Mouse (Mus musculus) testis, adult 2 months (tissue): ENCODE results near the gene Far2. TPM values are rescaled to one million over a fixed set of nuclear protein-coding genes. Genes with fewer than 3 reads are reported as not detected.

Experiments
- H3K27ac ChIP-seq: fragments of 200-500 bp; 2 replicates; pipeline ENCODE4 v1.5.1; 2012; ENCODE audit warnings: low read depth, low read length; ENCODE audit not compliant: control insufficient read depth, insufficient read depth
- H3K27me3 ChIP-seq: fragments of 200-500 bp; 2 replicates; pipeline ENCODE4 v1.6.1; 2012; ENCODE audit warnings: mild to moderate bottlenecking, low read length, moderate library complexity; ENCODE audit not compliant: control insufficient read depth, insufficient read depth
- H3K36me3 ChIP-seq: fragments of 200-500 bp; 2 replicates; pipeline ENCODE4 v1.6.1; 2012; ENCODE audit warnings: mild to moderate bottlenecking, low read length; ENCODE audit not compliant: control insufficient read depth, insufficient read depth
- H3K4me1 ChIP-seq: fragments of 200-500 bp; 2 replicates; pipeline ENCODE4 v1.6.1; 2012; ENCODE audit warnings: low read length; ENCODE audit not compliant: control insufficient read depth, insufficient read depth
- H3K4me3 ChIP-seq: fragments of 200-500 bp; 2 replicates; pipeline ENCODE4 v1.5.1; 2012; ENCODE audit warnings: low read depth, mild to moderate bottlenecking, low read length, moderate library complexity, mixed read lengths; ENCODE audit not compliant: control insufficient read depth
- CTCF ChIP-seq: fragments of 200-500 bp; IDR thresholded peaks from 2 replicates; pipeline ENCODE4 v1.5.1; 2012; ENCODE audit warnings: low read depth, mild to moderate bottlenecking, inconsistent platforms, low read length, moderate library complexity; ENCODE audit not compliant: control insufficient read depth, insufficient read depth, insufficient replicate concordance
- POLR2A ChIP-seq: fragments of 200-500 bp; IDR thresholded peaks from 2 replicates; pipeline ENCODE4 v1.6.1; 2012; ENCODE audit warnings: low read depth, mild to moderate bottlenecking, inconsistent platforms, low read length, moderate library complexity; ENCODE audit not compliant: control insufficient read depth
- polyA plus RNA-seq: library from polyadenylated mRNA; depleted of rRNA; stranded (reverse); fragments of >200 nt; gene quantifications from 2 replicates; pipeline ENCODE4 v1.2.3, GENCODE M21; 2012

Gene Far2
- polyA plus RNA-seq, 1 experiment: 0.68 TPM

- TF ChIP-seq CTCF (no peak), POLR2A (no peak)
Observed at GRCm38 (mm10) chr6:148066267-148066666, 19.2 kb downstream of the Far2 start.

GRCm38 (mm10) chr6:148068786-148069185, 21.7 kb downstream of the Far2 start:
- Histone ChIP-seq H3K27me3 (no peaks in the 10 kb centered on the region), H3K36me3 (no peaks in the 10 kb centered on the region), H3K4me3 (no peak overlapping the region), H3K4me1 (no peaks in the 10 kb centered on the region), H3K27ac (no peak overlapping the region)
- TF ChIP-seq CTCF (no peak), POLR2A (no peak)

More at GRCm38 (mm10) chr6:148066267-148066666, 19.2 kb downstream of the Far2 start:
- no peaks in the 10 kb centered on the region for H3K4me1 ChIP-seq
- H3K4me3 ChIP-seq: no peak overlapping the region
- no peaks in the 10 kb centered on the region for H3K36me3 ChIP-seq
- H3K27ac ChIP-seq: no peak overlapping the region
- no peaks in the 10 kb centered on the region for H3K27me3 ChIP-seq

GRCm38 (mm10) chr6:148073599-148073998, 26.5 kb downstream of the Far2 start:
- no peak overlapping the region for H3K27ac ChIP-seq
- H3K4me3 ChIP-seq: no peak overlapping the region
- H3K36me3 ChIP-seq: no peaks in the 10 kb centered on the region
- H3K4me1 ChIP-seq: no peaks in the 10 kb centered on the region
- no peak for TF ChIP-seq CTCF
- TF ChIP-seq POLR2A: no peak
- H3K27me3 ChIP-seq: no peaks in the 10 kb centered on the region

- no peaks in the 10 kb centered on the region for H3K27me3 ChIP-seq
- no peak for TF ChIP-seq POLR2A
- TF ChIP-seq CTCF: no peak
- no peaks in the 10 kb centered on the region for H3K4me1 ChIP-seq
- H3K27ac ChIP-seq: no peak overlapping the region
- no peak overlapping the region for H3K4me3 ChIP-seq
- no peaks in the 10 kb centered on the region for H3K36me3 ChIP-seq
Observed at GRCm38 (mm10) chr6:148074211-148074864, 27.3 kb downstream of the Far2 start.

GRCm38 (mm10) chr6:148083864-148084263, 36.8 kb downstream of the Far2 start:
- TF ChIP-seq CTCF (no peak), POLR2A (no peak)
- no peaks in the 10 kb centered on the region for H3K36me3 ChIP-seq
- no peak overlapping the region for H3K4me3 ChIP-seq
- no peaks in the 10 kb centered on the region for H3K27me3 ChIP-seq
- no peak overlapping the region for H3K27ac ChIP-seq
- H3K4me1 ChIP-seq: no peaks in the 10 kb centered on the region

GRCm38 (mm10) chr6:148084403-148084802, 37.3 kb downstream of the Far2 start:
- no peak overlapping the region for H3K4me3 ChIP-seq
- H3K27ac ChIP-seq: no peak overlapping the region
- no peaks in the 10 kb centered on the region for H3K27me3 ChIP-seq
- no peak for TF ChIP-seq CTCF
- TF ChIP-seq POLR2A: no peak
- H3K36me3 ChIP-seq: no peaks in the 10 kb centered on the region
- no peaks in the 10 kb centered on the region for H3K4me1 ChIP-seq

- Histone ChIP-seq H3K27ac (no peak overlapping the region), H3K4me3 (no peak overlapping the region), H3K36me3 (no peaks in the 10 kb centered on the region), H3K27me3 (no peaks in the 10 kb centered on the region), H3K4me1 (no peaks in the 10 kb centered on the region)
- TF ChIP-seq CTCF: no peak
- no peak for TF ChIP-seq POLR2A
Observed at GRCm38 (mm10) chr6:148097039-148097438, 50.0 kb downstream of the Far2 start.
